Mouse (Mus musculus) Patski (cell line): Measurements from ENCODE around the gene Gm17660. TPM values are rescaled to one million over a fixed set of nuclear protein-coding genes. Genes with fewer than 3 reads are reported as not detected.

Experiments
- ATAC-seq: fragments of 100-300 bp; one replicate; pipeline ENCODE4 v1.8.0; 2021
- CTCF ChIA-PET: fragments of 350-600 bp; sonication (Branson Sonifier 250); formaldehyde crosslinking; loops from one replicate; lab custom pipeline; 2022; ENCODE audit warnings: inconsistent platforms; lab: Charles Lee
- POLR2A ChIA-PET: fragments of 350-600 bp; sonication (Branson Sonifier 250); formaldehyde crosslinking; loops from one replicate; lab custom pipeline; 2022; ENCODE audit warnings: antibody characterized with exemption, inconsistent platforms; lab: Charles Lee
- DNase-seq: peaks from one replicate; pipeline ENCODE4 v3.0.0-alpha.2; 2011; ENCODE audit warnings: low read depth, low spot score
- H3K27me3 ChIP-seq: fragments of 371-371 bp; one replicate; pipeline ENCODE4 v1.5.1; 2021
- CTCF ChIP-seq: fragments of 100-300 bp; IDR thresholded peaks from one replicate; pipeline ENCODE4 v1.5.1; 2021
- in situ Hi-C: fragments of 300-500 bp; cut with MboI; formaldehyde crosslinking; loops from 3 replicates; pipeline ENCODE4 v1.11.1; 2018; ENCODE audit warnings: low pct_unique_long_range_greater_than_20kb, mixed read lengths
- polyA plus RNA-seq: library from polyadenylated mRNA; unstranded; gene quantifications from one replicate; pipeline ENCODE4 v1.2.3, GENCODE M21; 2021

The Gm17660 gene
- polyA plus RNA-seq, 1 experiment from 2014 or later, result not detected

DNA sequence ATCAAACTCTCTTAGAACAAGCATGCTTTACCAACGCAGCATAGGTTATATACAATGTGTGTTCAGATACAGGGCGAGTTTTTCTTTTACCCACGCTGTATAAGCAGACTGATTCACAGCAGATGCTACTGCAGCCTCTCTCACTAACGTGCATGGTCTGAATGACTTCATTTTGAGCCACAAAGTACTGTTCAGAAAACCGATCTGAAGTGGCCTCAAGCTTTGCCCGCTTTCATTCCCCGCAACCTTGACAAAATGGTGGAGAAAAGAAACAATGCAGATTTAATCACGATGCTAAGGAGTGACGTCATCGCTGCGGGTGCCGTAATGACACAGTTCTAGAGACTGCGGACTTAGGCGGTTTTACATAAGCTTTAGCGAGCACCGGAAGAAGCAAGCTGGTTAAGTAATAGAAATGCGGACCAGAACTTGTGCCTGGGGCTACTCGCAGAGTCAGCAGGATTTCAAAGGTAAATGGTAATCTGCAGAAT is 31.5 kb upstream of the Gm17660 start:
- ATAC-seq, result no peak
- DNase-seq, result no peak
- no peak for TF ChIP-seq CTCF
- in situ Hi-C loops, result no loop called here
- CTCF ChIA-PET, result no interaction called here
- POLR2A ChIA-PET, result interaction anchor here (0.6 kb wide), 1 partner anchor 499 kb away, joined by 3 read pairs; no protein-coding TSS in a partner anchor
- no peaks in the 10 kb centered on the region for H3K27me3 ChIP-seq

DNA sequence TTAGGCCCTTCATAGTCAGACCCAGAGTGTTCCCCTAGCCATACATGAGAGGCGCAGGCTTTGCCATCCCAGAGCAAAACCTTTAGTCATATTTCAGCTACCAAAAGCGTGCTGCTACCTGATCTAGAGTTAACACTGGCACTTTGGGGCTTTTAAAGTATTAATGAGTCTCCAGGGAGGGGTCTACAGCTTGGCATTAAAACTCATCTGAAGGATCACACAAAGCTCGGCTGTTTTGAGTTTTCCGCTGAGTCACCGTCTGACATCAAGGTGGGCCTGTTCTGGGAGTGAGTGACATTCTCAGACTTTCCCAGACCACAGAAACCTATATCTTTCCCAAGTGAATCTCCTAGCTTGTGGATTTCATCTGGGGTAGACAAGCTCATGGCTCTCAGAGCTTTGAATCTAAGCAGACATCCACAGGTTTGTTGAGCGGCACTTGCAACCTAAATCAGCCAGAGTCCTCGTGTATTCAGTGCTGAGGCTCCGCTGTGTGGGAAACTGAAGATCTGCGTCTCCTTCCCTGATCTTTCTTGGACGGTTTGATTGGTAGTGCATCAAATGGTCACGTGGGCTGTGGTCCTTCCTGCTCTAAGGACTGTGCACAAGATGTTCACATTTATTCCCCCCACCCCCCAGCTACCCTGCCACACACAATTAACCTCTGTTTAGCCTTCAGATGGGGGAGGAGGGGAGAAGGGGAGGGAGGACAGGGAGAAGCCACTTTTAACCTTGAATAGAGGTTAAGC is 30.9 kb upstream of the Gm17660 start:
- no peak for TF ChIP-seq CTCF
- no peak for ATAC-seq
- ChIA-PET CTCF (no interaction called here), POLR2A (interaction anchor here (0.6 kb wide), 1 partner anchor 500 kb away, joined by 3 read pairs; no protein-coding TSS in a partner anchor)
- no peak for DNase-seq
- in situ Hi-C loops, result no loop called here
- no peaks in the 10 kb centered on the region for H3K27me3 ChIP-seq

DNA sequence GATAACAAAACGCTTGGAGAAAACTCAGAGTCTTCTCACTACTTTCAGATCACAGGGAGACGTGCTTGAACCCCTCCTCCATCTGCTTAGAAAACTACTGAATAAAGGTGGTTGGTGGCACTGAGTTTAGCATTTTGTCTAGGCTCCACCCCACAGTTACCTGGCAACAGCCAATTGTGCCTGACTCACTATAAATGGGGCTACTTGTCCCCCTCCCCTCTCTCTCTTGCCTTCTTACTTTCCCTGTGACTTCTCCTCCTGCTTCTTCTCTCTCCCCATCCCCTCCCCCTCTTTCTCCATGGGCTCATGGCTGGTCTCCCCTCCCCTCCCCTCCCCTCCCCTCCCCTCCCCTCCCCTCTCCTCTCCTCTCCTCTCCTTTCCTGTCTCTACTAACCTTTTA is 26.7 kb upstream of the Gm17660 start:
- ATAC-seq (no peak), DNase-seq (no peak)
- CTCF ChIA-PET, result no interaction called here
- POLR2A ChIA-PET, result no interaction called here
- H3K27me3 ChIP-seq, result peaks cover 5% of the 10 kb centered on the region
- in situ Hi-C loops, result no loop called here
- no peak for TF ChIP-seq CTCF

DNA sequence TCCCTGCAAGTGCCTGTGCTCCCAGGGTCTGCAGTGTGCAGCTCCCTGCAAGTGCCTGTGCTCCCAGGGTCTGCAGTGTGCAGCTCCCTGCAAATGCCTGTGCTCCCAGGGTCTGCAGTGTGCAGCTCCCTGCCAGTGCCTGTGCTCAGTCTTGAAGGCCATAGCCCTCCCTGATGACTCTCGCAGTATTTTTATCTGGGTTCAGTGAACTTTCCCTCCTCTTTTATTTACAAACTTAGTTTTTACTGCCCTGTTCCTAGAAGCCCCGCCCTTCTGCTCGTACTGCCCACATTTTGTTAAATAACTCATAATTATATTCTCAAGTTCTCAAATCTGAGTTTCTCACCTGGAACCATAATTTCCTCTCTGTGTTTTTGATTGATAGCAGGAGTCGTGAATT is 25.8 kb upstream of the Gm17660 start:
- no peak for TF ChIP-seq CTCF
- no peak for DNase-seq

DNA sequence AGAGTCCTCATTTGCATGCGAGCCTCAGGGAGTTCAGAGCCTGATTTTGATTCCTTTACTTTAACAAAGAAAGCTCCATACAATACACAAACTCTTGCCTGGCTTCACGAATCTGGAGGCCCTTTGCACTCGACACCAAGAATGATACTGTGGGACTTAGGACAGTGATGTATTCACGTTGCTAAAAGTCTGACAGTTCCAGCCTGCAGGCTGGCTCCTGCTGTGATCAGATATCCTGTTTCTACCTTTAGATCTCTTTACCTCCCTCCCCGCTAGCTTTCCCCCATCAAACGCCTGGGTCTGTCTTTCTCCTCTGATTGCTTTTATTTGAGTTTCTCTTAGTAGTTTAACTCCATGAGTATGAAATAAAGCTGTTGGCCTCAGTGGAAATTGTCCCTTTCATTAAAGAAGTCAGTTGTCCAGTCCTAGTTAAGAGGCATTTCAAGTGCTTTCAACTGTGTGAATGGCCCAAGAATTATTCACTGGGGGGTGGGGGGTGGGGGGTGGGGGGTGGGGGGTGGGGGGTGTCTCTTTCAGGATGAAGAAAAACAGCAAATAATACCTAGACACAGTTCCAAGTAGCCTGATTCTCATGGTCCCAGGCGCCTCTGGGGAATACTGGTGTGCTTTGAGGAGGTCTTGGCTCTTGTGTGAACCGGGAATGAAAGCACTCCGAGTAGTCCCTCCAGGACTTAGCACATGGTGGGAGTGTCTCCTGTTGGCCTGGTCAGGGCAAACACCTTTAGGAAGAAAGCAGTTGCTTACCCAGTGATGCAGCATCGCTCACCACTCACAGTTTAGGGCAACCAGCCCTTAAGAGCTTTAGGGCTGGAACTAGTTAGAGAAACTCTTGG is 24.5 kb upstream of the Gm17660 start:
- CTCF ChIA-PET, result interaction anchor here (0.8 kb wide), 1 partner anchor 28 kb away, joined by 3 read pairs; no protein-coding TSS in a partner anchor
- ATAC-seq (no peak), DNase-seq (no peak)
- H3K27me3 ChIP-seq, result peaks cover 5% of the 10 kb centered on the region
- no peak for TF ChIP-seq CTCF
- in situ Hi-C loops, result no loop called here
- POLR2A ChIA-PET, result no interaction called here

More for the DNA sequence above, 25.8 kb upstream of the Gm17660 start:
- POLR2A ChIA-PET, result no interaction called here
- in situ Hi-C loops, result no loop called here
- ATAC-seq, result no peak
- peaks cover 5% of the 10 kb centered on the region for H3K27me3 ChIP-seq
- CTCF ChIA-PET, result no interaction called here

DNA sequence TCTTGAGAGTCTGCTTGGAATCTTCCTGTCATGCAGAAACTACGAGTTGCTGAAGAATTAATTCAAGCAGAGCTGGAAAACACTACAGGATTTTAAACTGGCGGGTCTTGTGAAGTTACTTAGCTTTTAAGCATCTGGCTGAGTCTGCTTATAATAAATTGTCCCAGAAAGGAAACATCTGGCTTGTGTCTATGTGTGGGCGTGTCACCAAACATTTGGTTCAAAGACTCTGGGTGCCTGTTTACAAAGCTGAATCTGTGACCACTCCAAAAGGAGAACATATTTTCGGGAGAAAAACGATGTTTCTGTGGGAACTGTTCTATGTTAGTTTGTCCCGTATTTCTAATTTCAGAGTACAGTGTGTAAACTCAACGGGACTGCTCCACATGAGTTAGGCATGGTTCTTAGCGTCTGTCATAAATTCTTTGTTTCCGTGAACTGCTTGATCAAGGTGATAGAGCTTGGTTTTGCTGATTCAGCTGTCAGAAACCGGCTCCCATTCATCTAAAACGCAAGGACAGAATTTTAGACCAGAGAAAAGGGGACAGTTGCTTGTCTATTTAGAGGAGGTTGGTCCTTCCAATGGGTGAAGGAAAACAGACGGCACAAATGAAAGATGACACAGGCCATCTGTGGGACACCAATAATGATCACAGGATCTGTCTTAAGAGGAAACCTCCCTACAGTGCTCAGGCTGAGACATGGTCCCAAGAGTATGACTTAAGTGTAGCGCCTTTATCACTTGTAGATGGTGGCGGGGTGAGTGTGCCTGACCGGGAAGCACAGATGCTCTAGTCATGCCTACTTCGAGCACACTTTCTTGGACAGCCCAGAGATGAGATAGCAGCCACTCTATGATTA is 18.9 kb upstream of the Gm17660 start:
- peaks cover 13% of the 10 kb centered on the region for H3K27me3 ChIP-seq
- no peak for TF ChIP-seq CTCF
- ChIA-PET CTCF (interaction anchor here (0.8 to 1.0 kb wide), 2 partner anchors 9 to 22 kb away, joined by 3 to 4 read pairs; no protein-coding TSS in a partner anchor), POLR2A (no interaction called here)
- in situ Hi-C loops, result no loop called here
- no peak for ATAC-seq
- DNase-seq, result no peak

DNA sequence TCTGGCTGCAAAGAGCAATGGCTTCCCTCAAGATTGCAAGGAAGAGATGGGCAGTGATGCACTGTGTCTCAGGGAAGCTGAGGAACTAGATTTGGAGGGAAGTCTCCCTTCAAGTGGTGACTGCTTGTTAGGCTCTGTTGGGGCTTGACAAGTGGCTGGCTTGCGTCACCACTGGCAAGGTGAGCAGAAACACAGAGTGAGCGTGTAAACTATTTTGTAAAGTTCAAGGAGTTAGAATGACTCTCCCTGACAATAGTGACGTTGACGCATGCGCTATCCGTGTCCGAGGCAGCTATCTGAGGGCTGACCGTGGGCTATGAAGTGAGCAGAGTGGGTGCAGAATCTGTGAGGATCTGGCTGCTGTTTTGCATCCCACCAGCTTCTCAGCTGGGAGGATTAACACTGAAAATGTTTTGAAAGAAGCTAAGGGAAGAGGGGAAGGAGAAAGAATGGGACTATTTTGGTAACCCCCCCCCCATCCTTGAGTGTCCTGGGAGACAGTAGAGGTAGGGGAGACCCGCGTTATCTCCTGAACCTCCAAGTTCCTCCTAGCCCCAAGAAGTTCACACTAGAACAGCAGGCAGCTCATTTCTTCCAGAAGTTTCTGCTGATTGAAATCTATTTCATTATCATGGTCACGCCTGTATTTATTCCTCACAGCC is 18.1 kb upstream of the Gm17660 start:
- no peak for TF ChIP-seq CTCF
- POLR2A ChIA-PET, result no interaction called here
- peaks cover 11% of the 10 kb centered on the region for H3K27me3 ChIP-seq
- DNase-seq, result no peak
- CTCF ChIA-PET, result interaction anchor here (0.8 to 1.0 kb wide), 2 partner anchors 9 to 21 kb away, joined by 3 to 4 read pairs; no protein-coding TSS in a partner anchor
- in situ Hi-C loops, result no loop called here
- no peak for ATAC-seq

DNA sequence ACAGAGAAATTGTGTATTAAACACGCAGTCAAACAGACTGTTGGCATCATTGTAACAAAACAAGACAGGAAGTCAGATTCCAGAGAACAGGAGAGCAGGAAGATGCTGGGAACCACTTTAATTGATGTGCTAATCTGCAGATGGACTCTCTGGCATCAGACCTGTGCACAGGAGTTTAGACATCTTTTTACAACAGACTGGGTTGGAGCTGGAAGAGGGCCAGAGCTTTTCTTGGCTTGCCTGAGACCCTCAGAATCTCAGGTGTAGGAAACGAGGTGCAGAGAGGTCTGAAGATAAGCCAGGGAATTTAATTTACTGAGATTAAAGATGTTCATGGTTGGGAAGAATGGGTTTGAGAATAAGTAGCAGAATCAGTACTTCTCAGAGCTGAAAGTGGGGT is 12.3 kb upstream of the Gm17660 start:
- no peak for TF ChIP-seq CTCF
- ChIA-PET CTCF (interaction anchor here (1.8 kb wide), 1 partner anchor 13 kb away, joined by 4 read pairs; the partner anchor contains the start of gene Gm17660), POLR2A (interaction anchor here (0.6 kb wide), 1 partner anchor 10 kb away, joined by 3 read pairs; no protein-coding TSS in a partner anchor)
- DNase-seq, result no peak
- in situ Hi-C loops, result no loop called here
- peaks cover 7% of the 10 kb centered on the region for H3K27me3 ChIP-seq
- ATAC-seq, result no peak

DNA sequence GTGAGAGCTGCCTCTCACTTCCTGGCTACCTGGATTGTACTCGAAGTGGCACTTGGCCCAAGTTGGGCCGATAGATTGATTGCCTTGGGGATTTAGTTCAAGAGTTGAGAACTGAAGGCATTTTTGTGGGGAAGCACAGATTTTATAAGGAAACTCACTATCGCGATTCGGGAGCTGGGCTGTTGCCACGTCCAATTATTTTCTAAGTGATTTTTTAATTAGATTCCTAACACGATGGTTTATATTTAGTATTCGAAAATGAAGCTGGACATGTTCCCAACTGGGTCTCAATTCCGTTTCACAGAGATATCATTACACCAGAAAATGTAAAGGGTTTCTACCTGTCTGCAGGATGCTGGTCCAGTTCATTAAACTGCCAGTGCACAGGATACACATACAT is 8.0 kb upstream of the Gm17660 start:
- DNase-seq (no peak), ATAC-seq (no peak)
- ChIA-PET POLR2A (interaction anchor here (0.7 kb wide), 1 partner anchor 10 kb away, joined by 3 read pairs; no protein-coding TSS in a partner anchor), CTCF (interaction anchor here (0.9 kb wide), 1 partner anchor 11 kb away, joined by 4 read pairs; no protein-coding TSS in a partner anchor)
- no peak for TF ChIP-seq CTCF
- in situ Hi-C loops, result no loop called here
- no peaks in the 10 kb centered on the region for H3K27me3 ChIP-seq
